Comparison of ENCODE assay signal across 8 mouse cellular contexts in the genomic region with DNA sequence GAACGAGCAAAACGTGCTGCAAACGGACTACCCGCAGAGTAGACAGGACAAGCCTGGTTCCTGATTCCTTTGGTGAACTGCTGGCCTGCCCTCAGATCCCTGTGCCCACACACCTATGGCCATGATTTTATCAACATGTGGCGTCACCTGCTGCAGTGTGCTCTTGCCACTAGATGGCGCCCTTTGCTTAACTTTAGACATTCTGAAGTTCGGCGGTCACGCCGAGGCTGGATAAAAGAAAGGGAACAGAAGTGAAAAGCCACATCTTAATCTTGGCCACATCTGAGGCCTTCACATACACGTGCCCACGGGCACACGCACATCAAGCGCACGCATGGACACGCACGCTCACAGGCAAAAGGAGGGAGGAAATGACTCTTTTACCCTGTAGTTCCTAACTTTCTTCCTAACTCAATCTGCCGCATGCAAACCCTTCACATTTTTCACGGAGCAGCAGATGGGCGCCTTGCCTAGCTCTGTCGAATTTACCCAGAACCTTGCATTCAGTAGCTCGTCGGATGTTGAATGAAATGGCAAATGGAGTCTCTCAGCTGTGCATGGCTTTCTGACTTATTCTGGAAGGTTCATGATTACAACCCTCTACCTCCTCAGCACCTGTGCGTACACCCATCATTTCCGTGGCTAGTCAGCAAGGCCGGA. TPM values are rescaled to one million over a fixed set of nuclear protein-coding genes. Genes with fewer than 3 reads are reported as not detected.
DNase-seq lines count a peak whose midpoint lies in the region; ATAC-seq lines count a peak whose summit lies in the region.

No protein-coding gene starts in this region.

- WGBS in intestine, embryonic 14.5 days, result 24% methylated on average over 26 of the region's 26 CpGs

- H3K27ac ChIP-seq in intestine, embryonic 14.5 days (ENCODE audit: low read depth), result no peak overlapping the region

- peak; percentile 77 for ATAC-seq in intestine, embryonic 14.5 days (replicated peaks; ENCODE audit: low FRiP score, low TSS enrichment, low read depth)

- intact Hi-C loops in left cerebral cortex, postnatal 14 days (cut with DNase I), result loop anchor here (1.0 to 5.0 kb wide), 3 partner anchors 195 to 347 kb away; no protein-coding TSS in a partner anchor

- H3K9me3 ChIP-seq in intestine, embryonic 14.5 days (ENCODE audit: control insufficient read depth, low read length), result no peaks in the 10 kb centered on the region

- H3K9ac ChIP-seq in intestine, embryonic 14.5 days (ENCODE audit: low read length), result no peak overlapping the region

- H3K4me3 ChIP-seq in intestine, embryonic 14.5 days (ENCODE audit: low read depth, low read length), result no peak overlapping the region

- peak; percentile 70 for DNase-seq in WW6 (ENCODE audit: low read depth, low spot score)
- peak; percentile 86 to 90 for DNase-seq in cerebellum, postnatal 14 days
- peak; percentile 70 to 84 for DNase-seq in frontal cortex, postnatal 36 days (ENCODE audit: low spot score in 2 of 2)
- peak; percentile 91 for DNase-seq in intestine, embryonic 14.5 days (ENCODE audit: low spot score)
- DNase-seq in left cerebral cortex, postnatal 14 days (ENCODE audit: low spot score in 2 of 2), result peak; percentile 80 to 84
- DNase-seq in mesoderm, embryonic 11.5 days (ENCODE audit: low read depth, low spot score), result peak; percentile 91
- peak; percentile 57 for DNase-seq in right cerebral cortex, postnatal 25 days
- DNase-seq in urinary bladder, postnatal 36 days (ENCODE audit: low spot score in 2 of 2), result peak; percentile 69 to 71

- H3K27me3 ChIP-seq in intestine, embryonic 14.5 days (replicated peaks; ENCODE audit: control insufficient read depth, insufficient read depth, low read length), result no peaks in the 10 kb centered on the region

- H3K4me1 ChIP-seq in intestine, embryonic 14.5 days (replicated peaks; ENCODE audit: control insufficient read depth, insufficient read depth, low read length), result no peaks in the 10 kb centered on the region

- peak overlapping the region; percentile 20 for H3K4me2 ChIP-seq in intestine, embryonic 14.5 days (ENCODE audit: low read length)

- no peaks in the 10 kb centered on the region for H3K36me3 ChIP-seq in intestine, embryonic 14.5 days (ENCODE audit: control insufficient read depth, insufficient read depth, low read length)

RNA-seq across cellular contexts. Expression of gene Adgrf1, which starts 4.8 kb away (rescaled TPM):
- 0.14 TPM in 1 of 2 replicates, not detected in the other for polyA plus RNA-seq in intestine, embryonic 14.5 days (2014; fragmentation: Nextera tagmentation; extraction: Ambion mirVana)
- total RNA-seq in left cerebral cortex, postnatal 14 days (2021), result not detected
